Mouse (Mus musculus): ENCODE data around the gene Egfr. TPM values are rescaled to one million over a fixed set of nuclear protein-coding genes. Genes with fewer than 3 reads are reported as not detected.
A peak's percentile ranks its signal among the peaks of the same experiment; 100 is the strongest.

Egfr gene
- polyA plus RNA-seq, 1 experiment, result 5.0 TPM

- no peak for DNase-seq (ENCODE audit: low read depth)
These were observed 1.4 kb downstream of the Egfr start for GRCm38 (mm10) chr11:16753154-16754040.

GRCm38 (mm10) chr11:16759930-16760329 is 7.9 kb downstream of the Egfr start:
- DNase-seq (ENCODE audit: low read depth), result no peak
- TF ChIP-seq CTCF (IDR thresholded peaks at IDR 0.05; ENCODE audit: borderline replicate concordance, extremely low read depth, insufficient read depth, insufficient read length), result no peak
- TF ChIP-seq POLR2A (IDR thresholded peaks at IDR 0.05; ENCODE audit: borderline replicate concordance, extremely low read depth, insufficient read depth, insufficient read length, poor library complexity, severe bottlenecking), result no peak

More at GRCm38 (mm10) chr11:16753154-16754040, 1.4 kb downstream of the Egfr start:
- no peak for TF ChIP-seq CTCF (IDR thresholded peaks at IDR 0.05; ENCODE audit: borderline replicate concordance, extremely low read depth, insufficient read depth, insufficient read length)
- no peak for TF ChIP-seq POLR2A (IDR thresholded peaks at IDR 0.05; ENCODE audit: borderline replicate concordance, extremely low read depth, insufficient read depth, insufficient read length, poor library complexity, severe bottlenecking)

DNA sequence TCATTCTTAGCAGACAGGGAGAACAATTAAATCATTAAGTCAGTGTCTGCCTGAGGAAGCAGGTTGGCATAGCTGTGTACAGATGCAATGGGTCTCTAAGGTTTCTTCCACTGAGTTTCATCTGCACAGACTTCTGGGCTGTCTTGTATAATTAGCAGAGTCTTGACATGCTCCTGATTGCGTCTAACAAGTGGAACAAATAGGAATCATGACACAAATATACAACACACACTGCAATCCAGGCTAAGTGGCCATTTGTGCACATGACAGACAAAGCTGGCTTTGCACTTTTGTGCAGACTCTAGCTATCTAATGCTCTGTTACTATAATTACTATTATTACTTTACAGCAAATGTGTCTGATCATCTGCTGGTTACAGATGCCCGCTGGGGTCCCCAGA is 9.2 kb downstream of the Egfr start:
- DNase-seq (ENCODE audit: low read depth), result peak; percentile 42
- TF ChIP-seq CTCF (IDR thresholded peaks at IDR 0.05; ENCODE audit: borderline replicate concordance, extremely low read depth, insufficient read depth, insufficient read length) (no peak), POLR2A (IDR thresholded peaks at IDR 0.05; ENCODE audit: borderline replicate concordance, extremely low read depth, insufficient read depth, insufficient read length, poor library complexity, severe bottlenecking) (no peak)

GRCm38 (mm10) chr11:16766038-16766815 is 14.2 kb downstream of the Egfr start:
- TF ChIP-seq POLR2A (IDR thresholded peaks at IDR 0.05; ENCODE audit: borderline replicate concordance, extremely low read depth, insufficient read depth, insufficient read length, poor library complexity, severe bottlenecking) (no peak), CTCF (IDR thresholded peaks at IDR 0.05; ENCODE audit: borderline replicate concordance, extremely low read depth, insufficient read depth, insufficient read length) (no peak)
- peak; percentile 26 for DNase-seq (ENCODE audit: low read depth)

GRCm38 (mm10) chr11:16767984-16768383 is 16.0 kb downstream of the Egfr start:
- no peak for DNase-seq (ENCODE audit: low read depth)
- TF ChIP-seq CTCF (IDR thresholded peaks at IDR 0.05; ENCODE audit: borderline replicate concordance, extremely low read depth, insufficient read depth, insufficient read length) (no peak), POLR2A (IDR thresholded peaks at IDR 0.05; ENCODE audit: borderline replicate concordance, extremely low read depth, insufficient read depth, insufficient read length, poor library complexity, severe bottlenecking) (no peak)

DNA sequence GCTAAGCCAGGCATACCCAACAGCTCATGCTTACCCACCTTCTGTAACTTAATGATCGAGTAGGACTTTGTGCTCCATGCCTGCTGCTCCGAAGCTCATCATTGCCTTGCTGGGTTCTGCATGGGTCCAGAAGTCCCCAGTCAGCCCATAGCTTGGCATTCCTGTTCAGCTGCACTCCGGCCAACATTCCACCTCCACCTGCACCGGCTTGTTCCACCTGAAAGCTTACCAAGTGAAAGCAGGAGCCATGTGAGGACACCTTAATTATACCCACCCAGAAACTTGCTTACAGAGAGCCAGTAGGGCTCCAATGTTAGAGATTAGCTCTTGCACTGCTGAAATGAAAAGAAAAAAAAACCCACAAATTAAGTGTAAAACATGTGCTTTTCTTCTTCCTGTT is 17.3 kb downstream of the Egfr start:
- DNase-seq (ENCODE audit: low read depth), result no peak
- TF ChIP-seq POLR2A (IDR thresholded peaks at IDR 0.05; ENCODE audit: borderline replicate concordance, extremely low read depth, insufficient read depth, insufficient read length, poor library complexity, severe bottlenecking) (no peak), CTCF (IDR thresholded peaks at IDR 0.05; ENCODE audit: borderline replicate concordance, extremely low read depth, insufficient read depth, insufficient read length) (no peak)

DNA sequence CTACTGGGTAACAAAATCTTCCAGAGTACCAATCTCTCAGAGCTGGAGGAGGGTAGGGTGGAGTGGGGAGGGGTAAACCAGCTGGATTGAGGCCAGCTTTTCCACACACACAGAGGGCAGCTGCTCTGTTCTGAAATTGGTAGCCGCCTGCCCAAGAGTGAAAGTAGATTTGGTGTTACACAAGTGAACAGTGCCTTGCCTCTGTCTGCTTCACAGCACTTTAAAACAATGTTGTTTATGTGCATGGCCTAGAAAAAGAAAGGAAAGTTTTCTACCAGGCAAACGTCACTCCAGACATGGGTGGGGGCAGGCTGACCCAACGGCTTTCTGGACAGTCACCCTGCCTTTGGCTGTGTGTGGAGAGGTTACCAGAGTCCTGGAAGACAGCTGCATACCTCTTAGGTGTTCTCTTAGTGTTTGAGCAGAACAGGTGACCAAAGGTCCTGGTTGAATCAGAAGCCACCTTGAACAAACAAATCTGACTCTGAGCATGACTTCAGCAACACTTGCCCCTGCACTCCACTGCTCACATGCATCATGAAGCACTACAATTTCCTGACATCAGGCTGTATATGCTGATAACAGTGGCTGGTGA is 17.8 kb downstream of the Egfr start:
- TF ChIP-seq POLR2A (IDR thresholded peaks at IDR 0.05; ENCODE audit: borderline replicate concordance, extremely low read depth, insufficient read depth, insufficient read length, poor library complexity, severe bottlenecking) (no peak), CTCF (IDR thresholded peaks at IDR 0.05; ENCODE audit: borderline replicate concordance, extremely low read depth, insufficient read depth, insufficient read length) (no peak)
- DNase-seq (ENCODE audit: low read depth), result peak; percentile 77

GRCm38 (mm10) chr11:16770966-16771365 is 19.0 kb downstream of the Egfr start:
- TF ChIP-seq POLR2A (IDR thresholded peaks at IDR 0.05; ENCODE audit: borderline replicate concordance, extremely low read depth, insufficient read depth, insufficient read length, poor library complexity, severe bottlenecking) (no peak), CTCF (IDR thresholded peaks at IDR 0.05; ENCODE audit: borderline replicate concordance, extremely low read depth, insufficient read depth, insufficient read length) (no peak)
- no peak for DNase-seq (ENCODE audit: low read depth)

GRCm38 (mm10) chr11:16772717-16773116 is 20.7 kb downstream of the Egfr start:
- peak; percentile 51 for DNase-seq (ENCODE audit: low read depth)

GRCm38 (mm10) chr11:16776967-16777366 is 25.0 kb downstream of the Egfr start:
- no peak for DNase-seq (ENCODE audit: low read depth)
- no peak for TF ChIP-seq CTCF (IDR thresholded peaks at IDR 0.05; ENCODE audit: borderline replicate concordance, extremely low read depth, insufficient read depth, insufficient read length)
- TF ChIP-seq POLR2A (IDR thresholded peaks at IDR 0.05; ENCODE audit: borderline replicate concordance, extremely low read depth, insufficient read depth, insufficient read length, poor library complexity, severe bottlenecking), result no peak

More at GRCm38 (mm10) chr11:16772717-16773116, 20.7 kb downstream of the Egfr start:
- TF ChIP-seq POLR2A (IDR thresholded peaks at IDR 0.05; ENCODE audit: borderline replicate concordance, extremely low read depth, insufficient read depth, insufficient read length, poor library complexity, severe bottlenecking) (no peak), CTCF (IDR thresholded peaks at IDR 0.05; ENCODE audit: borderline replicate concordance, extremely low read depth, insufficient read depth, insufficient read length) (no peak)

GRCm38 (mm10) chr11:16781604-16782003 is 29.6 kb downstream of the Egfr start:
- DNase-seq (ENCODE audit: low read depth), result no peak
- no peak for TF ChIP-seq CTCF (IDR thresholded peaks at IDR 0.05; ENCODE audit: borderline replicate concordance, extremely low read depth, insufficient read depth, insufficient read length)
- no peak for TF ChIP-seq POLR2A (IDR thresholded peaks at IDR 0.05; ENCODE audit: borderline replicate concordance, extremely low read depth, insufficient read depth, insufficient read length, poor library complexity, severe bottlenecking)
